Mouse (Mus musculus) erythroblast, adult 5-6 weeks (primary cell): Measurements from ENCODE around the gene Sfta2. TPM values are rescaled to one million over a fixed set of nuclear protein-coding genes. Genes with fewer than 3 reads are reported as not detected.

ENCODE experiments used
- total RNA-seq, 2 experiments: library from RNA; stranded (forward) in 1 of 2; stranded (reverse) in 1 of 2; fragments of 150-400 nt in 1 of 2; fragments of 200-764, 138-1000 nt in 1 of 2; gene quantifications; 2 replicates each; pipeline versions ENCODE4 v1.2.3 to v1.2.4; 2015 to 2017; ENCODE audit warnings: low replicate concordance in 2 of 2

The Sfta2 gene
- total RNA-seq, 2 experiments from 2014 or later = not detected

Other genes with a start within 250 kb of the Sfta2 start
- 3.6 and 5.6 TPM in 2 replicates for gene H2-Q4, start 221.9 kb upstream of the Sfta2 start, total RNA-seq (2015; ENCODE audit: low replicate concordance)
- 8.3 and 8.9 TPM in 2 replicates for gene H2-Q4, start 221.9 kb upstream of the Sfta2 start, total RNA-seq (2017; ENCODE audit: low replicate concordance)
- gene H2-Q6, start 176.7 kb upstream of the Sfta2 start, total RNA-seq (2015; ENCODE audit: low replicate concordance) = 5.6 and 8.5 TPM in 2 replicates
- gene H2-Q6, start 176.7 kb upstream of the Sfta2 start, total RNA-seq (2017; ENCODE audit: low replicate concordance) = 5.9 and 7.7 TPM in 2 replicates
- 15.3 and 26.3 TPM in 2 replicates for gene H2-Q7, start 162.4 kb upstream of the Sfta2 start, total RNA-seq (2015; ENCODE audit: low replicate concordance)
- 0.77 and 7.4 TPM in 2 replicates for gene H2-Q7, start 162.4 kb upstream of the Sfta2 start, total RNA-seq (2017; ENCODE audit: low replicate concordance)
- gene H2-Q10, start 131.5 kb upstream of the Sfta2 start, total RNA-seq (2015; ENCODE audit: low replicate concordance) = 0.84 and 8.3 TPM in 2 replicates
- 1.0 and 2.5 TPM in 2 replicates for gene H2-Q10, start 131.5 kb upstream of the Sfta2 start, total RNA-seq (2017; ENCODE audit: low replicate concordance)
- gene Pou5f1, start 95.5 kb upstream of the Sfta2 start, total RNA-seq (2015; ENCODE audit: low replicate concordance) = 1.0 TPM in 1 of 2 replicates, not detected in the other
- not detected in 2 replicates for gene Pou5f1, start 95.5 kb upstream of the Sfta2 start, total RNA-seq (2017; ENCODE audit: low replicate concordance)
- gene Tcf19, start 84.7 kb upstream of the Sfta2 start, total RNA-seq (2015; ENCODE audit: low replicate concordance) = 18.4 and 30.3 TPM in 2 replicates
- gene Tcf19, start 84.7 kb upstream of the Sfta2 start, total RNA-seq (2017; ENCODE audit: low replicate concordance) = 18.8 and 19.0 TPM in 2 replicates
- gene Cchcr1, start 84.4 kb upstream of the Sfta2 start, total RNA-seq (2015; ENCODE audit: low replicate concordance) = 4.2 and 9.4 TPM in 2 replicates
- 25.9 and 66.8 TPM in 2 replicates for gene Cchcr1, start 84.4 kb upstream of the Sfta2 start, total RNA-seq (2017; ENCODE audit: low replicate concordance)
- 1.3 TPM in 1 of 2 replicates, not detected in the other for gene Psors1c2, start 68.3 kb upstream of the Sfta2 start, total RNA-seq (2015; ENCODE audit: low replicate concordance)
- not detected in 2 replicates for gene Psors1c2, start 68.3 kb upstream of the Sfta2 start, total RNA-seq (2017; ENCODE audit: low replicate concordance)
- not detected in 2 replicates for gene Cdsn, start 49.4 kb upstream of the Sfta2 start, total RNA-seq (2015; ENCODE audit: low replicate concordance)
- gene Cdsn, start 49.4 kb upstream of the Sfta2 start, total RNA-seq (2017; ENCODE audit: low replicate concordance) = not detected in 2 replicates
- not detected in 2 replicates for gene 2300002M23Rik, start 34.1 kb upstream of the Sfta2 start, total RNA-seq (2015; ENCODE audit: low replicate concordance)
- gene 2300002M23Rik, start 34.1 kb upstream of the Sfta2 start, total RNA-seq (2017; ENCODE audit: low replicate concordance) = not detected in 2 replicates
- gene Gm9573, start 25.1 kb downstream of the Sfta2 start, total RNA-seq (2015; ENCODE audit: low replicate concordance) = not detected in 2 replicates
- gene Gm9573, start 25.1 kb downstream of the Sfta2 start, total RNA-seq (2017; ENCODE audit: low replicate concordance) = not detected in 2 replicates
- gene Mucl3, start 42.1 kb downstream of the Sfta2 start, total RNA-seq (2015; ENCODE audit: low replicate concordance) = not detected in 2 replicates
- gene Mucl3, start 42.1 kb downstream of the Sfta2 start, total RNA-seq (2017; ENCODE audit: low replicate concordance) = 0.17 TPM in 1 of 2 replicates, not detected in the other
- gene Vars2, start 66.0 kb downstream of the Sfta2 start, total RNA-seq (2015; ENCODE audit: low replicate concordance) = 1.9 and 2.9 TPM in 2 replicates
- gene Vars2, start 66.0 kb downstream of the Sfta2 start, total RNA-seq (2017; ENCODE audit: low replicate concordance) = 2.1 and 11.0 TPM in 2 replicates
- gene Gtf2h4, start 72.2 kb downstream of the Sfta2 start, total RNA-seq (2015; ENCODE audit: low replicate concordance) = 3.3 and 5.6 TPM in 2 replicates
- 2.6 and 9.8 TPM in 2 replicates for gene Gtf2h4, start 72.2 kb downstream of the Sfta2 start, total RNA-seq (2017; ENCODE audit: low replicate concordance)
- gene Ddr1, start 103.1 kb downstream of the Sfta2 start, total RNA-seq (2015; ENCODE audit: low replicate concordance) = 0.21 TPM in 1 of 2 replicates, not detected in the other
- gene Ddr1, start 103.1 kb downstream of the Sfta2 start, total RNA-seq (2017; ENCODE audit: low replicate concordance) = not detected in 2 replicates
- 7.5 and 11.9 TPM in 2 replicates for gene Ier3, start 220.1 kb downstream of the Sfta2 start, total RNA-seq (2015; ENCODE audit: low replicate concordance)
- 2.1 and 8.0 TPM in 2 replicates for gene Ier3, start 220.1 kb downstream of the Sfta2 start, total RNA-seq (2017; ENCODE audit: low replicate concordance)
- 20.9 and 37.8 TPM in 2 replicates for gene Flot1, start 221.7 kb downstream of the Sfta2 start, total RNA-seq (2015; ENCODE audit: low replicate concordance)
- 26.1 and 57.7 TPM in 2 replicates for gene Flot1, start 221.7 kb downstream of the Sfta2 start, total RNA-seq (2017; ENCODE audit: low replicate concordance)
- gene Tubb5, start 236.8 kb downstream of the Sfta2 start, total RNA-seq (2015; ENCODE audit: low replicate concordance) = 243 and 249 TPM in 2 replicates
- gene Tubb5, start 236.8 kb downstream of the Sfta2 start, total RNA-seq (2017; ENCODE audit: low replicate concordance) = 216 and 335 TPM in 2 replicates
- gene Mdc1, start 240.0 kb downstream of the Sfta2 start, total RNA-seq (2015; ENCODE audit: low replicate concordance) = 20.4 and 30.9 TPM in 2 replicates
- gene Mdc1, start 240.0 kb downstream of the Sfta2 start, total RNA-seq (2017; ENCODE audit: low replicate concordance) = 12.4 and 16.4 TPM in 2 replicates